ENCODE assay signal across 8 mouse cellular contexts in the genomic region with DNA sequence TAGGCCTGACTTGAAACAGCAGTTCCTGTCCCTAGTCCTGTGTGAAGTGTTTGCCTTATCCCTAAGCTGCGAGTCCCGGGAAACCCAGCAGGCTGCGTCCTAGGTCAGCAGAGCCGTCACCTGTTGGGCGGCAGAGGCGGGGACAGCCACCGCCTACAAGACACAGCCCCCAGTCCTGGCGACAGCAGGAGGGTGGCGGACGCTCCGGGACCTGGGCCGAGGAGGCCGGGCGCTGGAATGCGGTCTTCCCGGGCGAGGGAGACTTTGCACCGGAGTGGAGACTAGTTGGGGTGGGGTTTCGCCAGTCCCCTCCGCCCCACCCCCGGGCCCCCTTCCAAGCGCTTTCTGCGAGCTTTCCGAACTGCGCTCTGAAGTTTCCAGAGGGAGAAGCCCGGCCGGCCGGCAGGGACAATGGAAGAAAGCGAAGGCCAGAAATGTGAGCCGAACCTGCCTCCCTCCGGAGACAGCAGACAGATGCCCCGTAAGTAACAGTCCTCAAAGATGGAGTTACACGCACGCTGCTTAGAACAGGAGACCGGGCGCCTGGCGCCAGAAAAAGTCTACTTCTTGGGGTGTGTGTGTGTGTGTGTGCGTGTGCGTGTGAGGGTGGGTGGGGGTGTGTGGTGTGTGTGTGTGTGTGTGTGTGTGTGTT.
DNase-seq lines count a peak whose midpoint lies in the region; ATAC-seq and TF ChIP-seq lines count a peak whose summit lies in the region.

No protein-coding gene starts in this region.

- peak overlapping the region; percentile 72 for H3K4me3 ChIP-seq in brown adipose tissue, adult 24 weeks (ENCODE audit: insufficient read depth, low read depth, low read length)
- H3K4me3 ChIP-seq in intestine, embryonic 16.5 days (ENCODE audit: low read length), result peak overlapping the region; percentile 52
- H3K4me3 ChIP-seq in liver, postnatal 0 days (ENCODE audit: low read depth, low read length), result peak overlapping the region; percentile 52

- H3K36me3 ChIP-seq in intestine, embryonic 16.5 days (ENCODE audit: control insufficient read depth, insufficient read depth, low read length), result no peaks in the 10 kb centered on the region
- no peaks in the 10 kb centered on the region for H3K36me3 ChIP-seq in liver, postnatal 0 days (replicated peaks; ENCODE audit: insufficient read depth, low read length)

- peak; percentile 21 to 25 for DNase-seq in cerebellum, postnatal 4 days (ENCODE audit: low spot score in 2 of 2)
- no peak for DNase-seq in cerebellum, adult 8-10 months
- peak; percentile 61 to 66 for DNase-seq in gastrocnemius, postnatal 36 days
- peak; percentile 68 for DNase-seq in liver, postnatal 0 days
- DNase-seq in ovary, postnatal 10 days (ENCODE audit: low spot score), result peak; percentile 57

- intact Hi-C loops in gastrocnemius, postnatal 36 days (cut with DNase I), result loop anchor here (2.0 to 10.0 kb wide), 2 partner anchors 147 to 255 kb away; no protein-coding TSS in a partner anchor

- H3K4me1 ChIP-seq in brown adipose tissue, adult 24 weeks (ENCODE audit: control insufficient read depth, insufficient read depth, insufficient read length, low read length), result peaks cover 16% of the 10 kb centered on the region
- H3K4me1 ChIP-seq in intestine, embryonic 16.5 days (ENCODE audit: control insufficient read depth, insufficient read depth, low read length), result peaks cover 22% of the 10 kb centered on the region
- peaks cover 12% of the 10 kb centered on the region for H3K4me1 ChIP-seq in liver, postnatal 0 days (ENCODE audit: insufficient read depth)

- TF ChIP-seq EP300 in liver, postnatal 0 days (IDR thresholded peaks at IDR 0.05; ENCODE audit: low read depth), result no peak

- peak overlapping the region; percentile 91 for H3K27ac ChIP-seq in brown adipose tissue, adult 24 weeks (replicated peaks; ENCODE audit: low read depth, low read length)
- H3K27ac ChIP-seq in intestine, embryonic 16.5 days (ENCODE audit: low read length), result peak overlapping the region; percentile 92
- peak overlapping the region; percentile 75 for H3K27ac ChIP-seq in liver, postnatal 0 days (ENCODE audit: low read depth)

- under 1% methylated on average over 39 of the region's 39 CpGs for WGBS in intestine, embryonic 16.5 days
- WGBS in liver, postnatal 0 days (ENCODE audit: insufficient replicate concordance), result 4% methylated on average over 37 of the region's 39 CpGs

- peak overlapping the region; percentile 61 for H3K4me2 ChIP-seq in intestine, embryonic 16.5 days (ENCODE audit: low read depth, low read length)
- H3K4me2 ChIP-seq in liver, postnatal 0 days (ENCODE audit: low read depth, low read length), result peak overlapping the region; percentile 71

- H3K9ac ChIP-seq in intestine, embryonic 16.5 days (ENCODE audit: low read depth, low read length), result peak overlapping the region; percentile 74
- H3K9ac ChIP-seq in liver, postnatal 0 days (replicated peaks), result peak overlapping the region; percentile 43

- TF ChIP-seq CTCF in liver, postnatal 0 days (IDR thresholded peaks at IDR 0.05; ENCODE audit: low read depth), result peak; percentile 53

- no peaks in the 10 kb centered on the region for H3K9me3 ChIP-seq in intestine, embryonic 16.5 days (ENCODE audit: control insufficient read depth, low read length)
- no peaks in the 10 kb centered on the region for H3K9me3 ChIP-seq in liver, postnatal 0 days (ENCODE audit: low read length)

- ATAC-seq in intestine, embryonic 16.5 days, result peak; percentile 94
- ATAC-seq in liver, postnatal 0 days, result peak; percentile 89
- no peak for ATAC-seq in megakaryocyte progenitor cell, adult 5-6 weeks (replicated peaks; ENCODE audit: poor library complexity)

- no peaks in the 10 kb centered on the region for H3K27me3 ChIP-seq in intestine, embryonic 16.5 days (replicated peaks; ENCODE audit: control insufficient read depth, insufficient read depth, low read length)
- H3K27me3 ChIP-seq in liver, postnatal 0 days (ENCODE audit: insufficient read depth, low read length), result no peaks in the 10 kb centered on the region
